ENCODE assay signal across 15 mouse cellular contexts in the genomic region with DNA sequence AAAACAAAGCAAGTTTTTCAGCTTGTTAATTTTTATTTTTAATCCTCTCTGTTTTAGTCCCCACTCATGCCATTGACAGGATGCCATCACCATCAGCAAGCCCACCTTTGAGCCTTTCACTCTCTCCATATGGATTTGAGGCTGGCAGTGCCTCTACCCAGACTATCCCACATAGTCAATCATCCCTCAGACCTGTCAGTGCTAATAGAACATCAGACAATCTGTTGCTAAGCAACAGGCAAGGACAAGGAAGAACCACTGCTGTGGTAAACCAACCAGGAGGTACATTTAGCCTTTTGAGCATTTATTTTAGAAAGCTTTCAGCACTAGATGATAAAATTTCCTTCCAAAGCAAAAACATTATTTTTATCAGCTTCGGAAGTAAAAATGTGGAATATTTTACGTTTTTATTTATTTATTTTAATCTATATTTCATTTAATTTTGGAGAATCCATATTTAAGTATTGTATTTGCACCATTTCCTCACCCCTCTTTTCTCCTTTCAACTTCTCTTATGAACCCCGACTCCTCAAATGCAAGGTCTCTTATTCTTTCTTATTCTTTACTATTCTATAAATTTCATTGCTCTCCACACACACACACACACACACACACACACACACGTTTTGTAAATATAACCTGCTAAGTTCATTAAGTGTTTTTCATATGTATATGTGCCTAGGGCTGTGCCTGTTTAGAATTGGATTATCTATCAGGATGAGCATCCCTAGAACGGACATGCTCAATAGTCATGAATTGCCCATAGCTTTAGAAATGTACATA. TPM values are rescaled to one million over a fixed set of nuclear protein-coding genes. Genes with fewer than 3 reads are reported as not detected.
DNase-seq lines count a peak whose midpoint lies in the region; ATAC-seq lines count a peak whose summit lies in the region.
"Had no signal": no experiment of that assay in that cellular context is flagged by ENCODE, and none has a peak within 500 bp of the region (broad histone marks: within the 10 kb centered on the region; RNA-seq: fewer than 3 reads in every experiment).

No protein-coding gene starts in this region.

- H3K36me3 ChIP-seq in forebrain, embryonic 15.5 days = no peaks in the 10 kb centered on the region
- no peaks in the 10 kb centered on the region for H3K36me3 ChIP-seq in midbrain, embryonic 12.5 days
- H3K36me3 ChIP-seq: limb, embryonic 15.5 days; lung, embryonic 15.5 days; stomach, embryonic 15.5 days had no signal

- H3K27me3 ChIP-seq in forebrain, embryonic 15.5 days = no peaks in the 10 kb centered on the region
- H3K27me3 ChIP-seq in midbrain, embryonic 12.5 days = no peaks in the 10 kb centered on the region
- H3K27me3 ChIP-seq: limb, embryonic 15.5 days; lung, embryonic 15.5 days; megakaryocyte, embryonic 14.5 days; stomach, embryonic 15.5 days had no signal

- no peaks in the 10 kb centered on the region for H3K9me3 ChIP-seq in forebrain, embryonic 15.5 days
- H3K9me3 ChIP-seq in midbrain, embryonic 12.5 days = no peaks in the 10 kb centered on the region
- H3K9me3 ChIP-seq: limb, embryonic 15.5 days; lung, embryonic 15.5 days; megakaryocyte, embryonic 14.5 days; stomach, embryonic 15.5 days had no signal

- no peak overlapping the region for H3K27ac ChIP-seq in forebrain, embryonic 15.5 days (replicated peaks)
- H3K27ac ChIP-seq in midbrain, embryonic 12.5 days (replicated peaks) = no peak overlapping the region
- H3K27ac ChIP-seq: limb, embryonic 15.5 days; lung, embryonic 15.5 days; stomach, embryonic 15.5 days had no signal

- 80% methylated on average over 5 of the region's 5 CpGs for WGBS in forebrain, embryonic 15.5 days
- WGBS in midbrain, embryonic 12.5 days = 79% methylated on average over 5 of the region's 5 CpGs

- no peak overlapping the region for H3K4me2 ChIP-seq in forebrain, embryonic 15.5 days (replicated peaks)
- H3K4me2 ChIP-seq in midbrain, embryonic 12.5 days (replicated peaks) = no peak overlapping the region
- H3K4me2 ChIP-seq: limb, embryonic 15.5 days; lung, embryonic 15.5 days; stomach, embryonic 15.5 days had no signal

- H3K4me1 ChIP-seq in forebrain, embryonic 15.5 days = no peaks in the 10 kb centered on the region
- no peaks in the 10 kb centered on the region for H3K4me1 ChIP-seq in midbrain, embryonic 12.5 days
- H3K4me1 ChIP-seq: limb, embryonic 15.5 days; lung, embryonic 15.5 days; megakaryocyte, embryonic 14.5 days; stomach, embryonic 15.5 days had no signal

- no peak overlapping the region for H3K9ac ChIP-seq in forebrain, embryonic 15.5 days (replicated peaks)
- no peak overlapping the region for H3K9ac ChIP-seq in midbrain, embryonic 12.5 days (replicated peaks)
- H3K9ac ChIP-seq: limb, embryonic 15.5 days; lung, embryonic 15.5 days; stomach, embryonic 15.5 days had no signal

- H3K4me3 ChIP-seq in forebrain, embryonic 15.5 days = no peak overlapping the region
- H3K4me3 ChIP-seq in midbrain, embryonic 12.5 days = no peak overlapping the region
- H3K4me3 ChIP-seq: limb, embryonic 15.5 days; lung, embryonic 15.5 days; megakaryocyte, embryonic 14.5 days; stomach, embryonic 15.5 days had no signal

- peak; percentile 92 for ATAC-seq in forebrain, embryonic 15.5 days (replicated peaks)
- ATAC-seq in midbrain, embryonic 12.5 days (ENCODE audit: low FRiP score, low read depth) = peak; percentile 77; the same call in 1 of the 2 replicates

- DNase-seq in layer of hippocampus, adult 9-11 months = peak; percentile 21
- DNase-seq in layer of hippocampus, adult 11-12 months (ENCODE audit: low spot score) = no peak
- peak; percentile 40 for DNase-seq in retina, postnatal 1 day
- DNase-seq in B cell, adult 2 months = no peak
- DNase-seq in ovary, adult 18-20 months (ENCODE audit: low spot score) = no peak
- no peak for DNase-seq in thymus, postnatal 4 days
- DNase-seq: cerebellum, postnatal 25 days; thymus, postnatal 36 days had no signal

RNA-seq across cellular contexts. Expression of a gene that starts 54.5 kb away (rescaled TPM):
- polyA plus RNA-seq in forebrain, embryonic 15.5 days (2015; fragmentation: Nextera tagmentation; extraction: Ambion mirVana) = 5.2 and 5.5 TPM in 2 replicates
- 3.4 and 3.8 TPM in 2 replicates for polyA plus RNA-seq in midbrain, embryonic 12.5 days (2016; fragmentation: Nextera tagmentation; extraction: Ambion mirVana)
- polyA plus RNA-seq: small intestine, adult 2 months had no signal

Comparison
In these comparisons a context has a peak if more than half of its experiments do, and no peak if none do; other contexts are left out.
1. DNase-seq: peak in layer of hippocampus, adult 9-11 months (single experiment) and retina, postnatal 1 day (single experiment); none in layer of hippocampus, adult 11-12 months (single experiment), B cell, adult 2 months (0 of 2), ovary, adult 18-20 months (single experiment) and thymus, postnatal 4 days (single experiment).